In genomic region chr6:66414822-66415221, GRCm38 (mm10) we compare ENCODE assay signal across 18 mouse cellular contexts.
DNase-seq lines count a peak whose midpoint lies in the region; ATAC-seq and TF ChIP-seq lines count a peak whose summit lies in the region.
"Had no signal": no experiment of that assay in that cellular context is flagged by ENCODE, and none has a peak within 500 bp of the region (broad histone marks: within the 10 kb centered on the region; RNA-seq: fewer than 3 reads in every experiment).

No protein-coding gene starts in this region.

- H3K9me3 ChIP-seq in lung, embryonic 16.5 days (ENCODE audit: control insufficient read depth, low read length), result no peaks in the 10 kb centered on the region
- H3K9me3 ChIP-seq in liver, postnatal 0 days (ENCODE audit: low read length), result no peaks in the 10 kb centered on the region
- H3K9me3 ChIP-seq in forebrain, postnatal 0 days (ENCODE audit: low read length), result no peaks in the 10 kb centered on the region
- H3K9me3 ChIP-seq: forebrain, embryonic 12.5 days; hindbrain, embryonic 13.5 days; kidney, embryonic 15.5 days; limb, embryonic 12.5 days had no signal

- no peak overlapping the region for H3K9ac ChIP-seq in lung, embryonic 16.5 days (ENCODE audit: low read length)
- no peak overlapping the region for H3K9ac ChIP-seq in liver, postnatal 0 days (replicated peaks)
- H3K9ac ChIP-seq in forebrain, postnatal 0 days, result no peak overlapping the region
- H3K9ac ChIP-seq: forebrain, embryonic 12.5 days; hindbrain, embryonic 13.5 days; kidney, embryonic 15.5 days; limb, embryonic 12.5 days; liver, embryonic 14.5 days had no signal

- H3K4me3 ChIP-seq in lung, embryonic 16.5 days (ENCODE audit: low read length), result no peak overlapping the region
- no peak overlapping the region for H3K4me3 ChIP-seq in liver, postnatal 0 days (ENCODE audit: low read depth, low read length)
- no peak overlapping the region for H3K4me3 ChIP-seq in forebrain, postnatal 0 days (ENCODE audit: low read depth, low read length)
- H3K4me3 ChIP-seq: forebrain, embryonic 12.5 days; hindbrain, embryonic 13.5 days; kidney, embryonic 15.5 days; limb, embryonic 12.5 days had no signal

- H3K27me3 ChIP-seq in lung, embryonic 16.5 days (ENCODE audit: control insufficient read depth, insufficient read depth, low read depth, low read length), result no peaks in the 10 kb centered on the region
- no peaks in the 10 kb centered on the region for H3K27me3 ChIP-seq in liver, postnatal 0 days (ENCODE audit: insufficient read depth, low read length)
- no peaks in the 10 kb centered on the region for H3K27me3 ChIP-seq in forebrain, postnatal 0 days (ENCODE audit: insufficient read depth, low read length)
- H3K27me3 ChIP-seq: hindbrain, embryonic 13.5 days; kidney, embryonic 15.5 days; limb, embryonic 12.5 days had no signal

- 0 out of 2 replicates have a peak, but pooled peaks have one; percentile 20 for ATAC-seq in lung, embryonic 16.5 days (ENCODE audit: low read depth)
- ATAC-seq in common myeloid progenitor, adult 5-6 weeks (replicated peaks; ENCODE audit: low read depth, poor library complexity, severe bottlenecking), result peak; percentile 52; the same call in 1 of the 2 replicates
- peak; percentile 26; the same call in 1 of the 2 replicates for ATAC-seq in megakaryocyte progenitor cell, adult 5-6 weeks (replicated peaks; ENCODE audit: poor library complexity)
- ATAC-seq in liver, postnatal 0 days, result no peak
- ATAC-seq in forebrain, postnatal 0 days, result no peak
- ATAC-seq: intestine, embryonic 16.5 days had no signal

- 22% methylated on average over 4 of the region's 4 CpGs for WGBS in lung, embryonic 16.5 days
- 38% methylated on average over 4 of the region's 4 CpGs for WGBS in liver, postnatal 0 days (ENCODE audit: insufficient replicate concordance)
- 58% methylated on average over 4 of the region's 4 CpGs for WGBS in forebrain, postnatal 0 days

- no peak for TF ChIP-seq EP300 in liver, postnatal 0 days (IDR thresholded peaks at IDR 0.05; ENCODE audit: low read depth)

- no peaks in the 10 kb centered on the region; the same call in 1 of the 2 replicates for H3K4me1 ChIP-seq in lung, embryonic 16.5 days (replicated peaks; ENCODE audit: control insufficient read depth, insufficient read depth, low read length)
- no peaks in the 10 kb centered on the region for H3K4me1 ChIP-seq in liver, postnatal 0 days (ENCODE audit: insufficient read depth)
- no peaks in the 10 kb centered on the region for H3K4me1 ChIP-seq in forebrain, postnatal 0 days (ENCODE audit: insufficient read depth)
- H3K4me1 ChIP-seq: kidney, embryonic 15.5 days had no signal

- H3K36me3 ChIP-seq in lung, embryonic 16.5 days (ENCODE audit: control insufficient read depth, insufficient read depth, low read length), result no peaks in the 10 kb centered on the region
- H3K36me3 ChIP-seq in liver, postnatal 0 days (replicated peaks; ENCODE audit: insufficient read depth, low read length), result no peaks in the 10 kb centered on the region
- H3K36me3 ChIP-seq in forebrain, postnatal 0 days (ENCODE audit: insufficient read depth), result no peaks in the 10 kb centered on the region
- H3K36me3 ChIP-seq: forebrain, embryonic 12.5 days; hindbrain, embryonic 13.5 days; kidney, embryonic 15.5 days; limb, embryonic 12.5 days had no signal

- no peak for TF ChIP-seq CTCF in liver, postnatal 0 days (IDR thresholded peaks at IDR 0.05; ENCODE audit: low read depth)
- TF ChIP-seq CTCF in forebrain, postnatal 0 days (IDR thresholded peaks at IDR 0.05; ENCODE audit: low read depth), result no peak

- H3K27ac ChIP-seq in lung, embryonic 16.5 days (ENCODE audit: low read length), result 0 out of 2 replicates have a peak overlapping the region, but pooled peaks have one; percentile 8
- no peak overlapping the region for H3K27ac ChIP-seq in liver, postnatal 0 days (ENCODE audit: low read depth)
- no peak overlapping the region for H3K27ac ChIP-seq in forebrain, postnatal 0 days (ENCODE audit: low read depth, low read length)
- H3K27ac ChIP-seq: forebrain, embryonic 12.5 days; hindbrain, embryonic 13.5 days; kidney, embryonic 15.5 days; limb, embryonic 12.5 days; liver, embryonic 14.5 days had no signal

- no peak for DNase-seq in lung, postnatal 14 days
- DNase-seq in embryo, embryonic 9.5 days (ENCODE audit: extremely low spot score), result peak; percentile 28
- no peak for DNase-seq in liver, postnatal 0 days
- no peak for DNase-seq in forebrain, postnatal 0 days
- DNase-seq: cerebellum, adult 11-12 months; cerebellum, postnatal 25 days; lung, postnatal 4 days; right cerebral cortex, postnatal 4 days; thymus, postnatal 25 days had no signal

- H3K4me2 ChIP-seq in lung, embryonic 16.5 days (ENCODE audit: low read depth, low read length), result no peak overlapping the region
- no peak overlapping the region for H3K4me2 ChIP-seq in liver, postnatal 0 days (ENCODE audit: low read depth, low read length)
- H3K4me2 ChIP-seq in forebrain, postnatal 0 days (ENCODE audit: low read depth), result no peak overlapping the region
- H3K4me2 ChIP-seq: forebrain, embryonic 12.5 days; hindbrain, embryonic 13.5 days; kidney, embryonic 15.5 days; limb, embryonic 12.5 days had no signal

Comparison
In these comparisons a context has a peak if more than half of its experiments do, and no peak if none do; other contexts are left out.
1. ATAC-seq: peak in lung, embryonic 16.5 days (single experiment), common myeloid progenitor, adult 5-6 weeks (single experiment) and megakaryocyte progenitor cell, adult 5-6 weeks (single experiment); none in liver, postnatal 0 days (single experiment) and forebrain, postnatal 0 days (single experiment).